Mouse (Mus musculus) spleen, adult 2 months (tissue): ENCODE results near the gene Camta1. TPM values are rescaled to one million over a fixed set of nuclear protein-coding genes. Genes with fewer than 3 reads are reported as not detected.

ENCODE experiments used
- DNase-seq, 2 experiments: peaks; one replicate each; pipeline versions ENCODE4 v3.0.0 to v3.0.0-alpha.2; 2012 to 2021; ENCODE audit warnings: low spot score in 2 of 2, low read depth in 1 of 2
- H3K27ac ChIP-seq: fragments of 200-500 bp; 2 replicates; pipeline ENCODE4 v1.5.1; 2012; ENCODE audit warnings: low read length, inconsistent platforms; ENCODE audit not compliant: insufficient read depth
- H3K27me3 ChIP-seq: fragments of 200-500 bp; 2 replicates; pipeline ENCODE4 v1.6.1; 2012; ENCODE audit warnings: mild to moderate bottlenecking, moderate library complexity, low read length, inconsistent platforms; ENCODE audit not compliant: control insufficient read depth, insufficient read depth
- H3K36me3 ChIP-seq: fragments of 200-500 bp; 2 replicates; pipeline ENCODE4 v1.6.1; 2012; ENCODE audit warnings: mild to moderate bottlenecking, low read length, inconsistent platforms; ENCODE audit not compliant: control insufficient read depth, insufficient read depth
- H3K4me1 ChIP-seq: fragments of 200-500 bp; 2 replicates; pipeline ENCODE4 v1.6.1; 2011; ENCODE audit warnings: inconsistent platforms; ENCODE audit not compliant: control insufficient read depth, insufficient read depth, insufficient read length
- H3K4me3 ChIP-seq: fragments of 200-500 bp; 2 replicates; pipeline ENCODE4 v1.5.1; 2011; ENCODE audit warnings: mild to moderate bottlenecking, inconsistent platforms; ENCODE audit not compliant: insufficient read depth, insufficient read length; ENCODE audit errors: extremely low read depth
- CTCF ChIP-seq: fragments of 200-500 bp; IDR thresholded peaks from 2 replicates; pipeline ENCODE4 v1.5.1; 2011; ENCODE audit warnings: mild to moderate bottlenecking, inconsistent platforms; ENCODE audit not compliant: insufficient read depth, insufficient read length, insufficient replicate concordance; ENCODE audit errors: extremely low read depth
- POLR2A ChIP-seq: fragments of 200-500 bp; IDR thresholded peaks from 2 replicates; pipeline ENCODE4 v1.6.1; 2011; ENCODE audit warnings: low read depth, low read length, inconsistent platforms
- WGBS: fragments of 180-500 bp; shearing (Covaris S2); methylation state at CpG from one replicate; pipeline ENCODE4 v1.1.7; 2018; 5-methylcytosine and 5-hydroxymethylcytosine counted together
- polyA plus RNA-seq: library from polyadenylated mRNA; depleted of rRNA; stranded (reverse); fragments of >200 nt; gene quantifications from 2 replicates; pipeline ENCODE4 v1.2.3, GENCODE M21; 2012

Camta1 gene
- polyA plus RNA-seq, 1 experiment = 7.7 TPM

GRCm38 (mm10) chr4:151817981-151818766 is 43.5 kb downstream of the Camta1 start:
- H3K36me3 ChIP-seq = no peaks in the 10 kb centered on the region
- H3K27me3 ChIP-seq = no peaks in the 10 kb centered on the region
- no peak overlapping the region for H3K4me3 ChIP-seq
- TF ChIP-seq CTCF (no peak), POLR2A (no peak)
- DNase-seq = no peak
- no peaks in the 10 kb centered on the region for H3K4me1 ChIP-seq
- 76% methylated on average over 3 of the region's 3 CpGs for WGBS
- no peak overlapping the region for H3K27ac ChIP-seq

- no peaks in the 10 kb centered on the region for H3K27me3 ChIP-seq
- WGBS = 91% methylated on average over 4 of the region's 4 CpGs
- no peak overlapping the region for H3K27ac ChIP-seq
- no peaks in the 10 kb centered on the region for H3K4me1 ChIP-seq
- H3K4me3 ChIP-seq = no peak overlapping the region
- no peaks in the 10 kb centered on the region for H3K36me3 ChIP-seq
- no peak for DNase-seq
- no peak for TF ChIP-seq CTCF
- TF ChIP-seq POLR2A = no peak
Observed at GRCm38 (mm10) chr4:151813711-151814110, 48.0 kb downstream of the Camta1 start.

GRCm38 (mm10) chr4:151805685-151806084 is 56.0 kb downstream of the Camta1 start:
- 84% methylated on average over 4 of the region's 4 CpGs for WGBS
- no peak overlapping the region for H3K4me3 ChIP-seq
- no peak for DNase-seq
- H3K4me1 ChIP-seq = peaks cover 2% of the 10 kb centered on the region
- TF ChIP-seq CTCF (no peak), POLR2A (no peak)
- no peak overlapping the region for H3K27ac ChIP-seq
- H3K36me3 ChIP-seq = no peaks in the 10 kb centered on the region
- no peaks in the 10 kb centered on the region for H3K27me3 ChIP-seq

DNA sequence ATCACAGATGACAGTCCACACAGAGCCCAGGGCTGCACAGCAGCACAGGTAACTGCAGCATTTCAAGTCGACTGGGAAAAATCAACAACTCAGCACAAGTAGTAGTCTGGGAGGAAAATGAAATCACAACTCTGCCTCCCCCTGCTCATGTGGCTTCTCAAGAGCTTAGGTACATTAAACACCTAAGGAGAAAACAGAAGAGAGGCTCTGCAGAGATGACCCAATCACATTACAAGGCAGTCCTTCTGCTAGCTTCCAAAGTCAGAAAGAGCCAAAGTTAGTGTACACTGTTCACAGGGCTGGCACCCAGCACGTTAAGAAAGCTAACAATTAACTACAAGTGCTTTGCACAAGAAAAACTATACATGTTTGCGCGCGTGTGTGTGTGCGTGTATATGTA is 56.6 kb downstream of the Camta1 start:
- Histone ChIP-seq H3K4me3 (no peak overlapping the region), H3K27me3 (no peaks in the 10 kb centered on the region), H3K27ac (no peak overlapping the region), H3K36me3 (no peaks in the 10 kb centered on the region), H3K4me1 (peaks cover 2% of the 10 kb centered on the region)
- WGBS = 89% methylated on average over 6 of the region's 6 CpGs
- DNase-seq = no peak
- TF ChIP-seq CTCF (no peak), POLR2A (no peak)

- H3K4me1 ChIP-seq = peaks cover 2% of the 10 kb centered on the region
- H3K27me3 ChIP-seq = no peaks in the 10 kb centered on the region
- no peak for DNase-seq
- no peaks in the 10 kb centered on the region for H3K36me3 ChIP-seq
- TF ChIP-seq CTCF (no peak), POLR2A (no peak)
- H3K4me3 ChIP-seq = no peak overlapping the region
- 90% methylated on average over 2 of the region's 2 CpGs for WGBS
- H3K27ac ChIP-seq = no peak overlapping the region
Observed at GRCm38 (mm10) chr4:151804208-151804607, 57.5 kb downstream of the Camta1 start.

GRCm38 (mm10) chr4:151798630-151799029 is 63.0 kb downstream of the Camta1 start:
- no peaks in the 10 kb centered on the region for H3K36me3 ChIP-seq
- TF ChIP-seq POLR2A = no peak
- TF ChIP-seq CTCF = no peak
- 92% methylated on average over 2 of the region's 2 CpGs for WGBS
- H3K27me3 ChIP-seq = no peaks in the 10 kb centered on the region
- H3K4me1 ChIP-seq = no peaks in the 10 kb centered on the region
- DNase-seq = no peak
- no peak overlapping the region for H3K4me3 ChIP-seq
- H3K27ac ChIP-seq = no peak overlapping the region

DNA sequence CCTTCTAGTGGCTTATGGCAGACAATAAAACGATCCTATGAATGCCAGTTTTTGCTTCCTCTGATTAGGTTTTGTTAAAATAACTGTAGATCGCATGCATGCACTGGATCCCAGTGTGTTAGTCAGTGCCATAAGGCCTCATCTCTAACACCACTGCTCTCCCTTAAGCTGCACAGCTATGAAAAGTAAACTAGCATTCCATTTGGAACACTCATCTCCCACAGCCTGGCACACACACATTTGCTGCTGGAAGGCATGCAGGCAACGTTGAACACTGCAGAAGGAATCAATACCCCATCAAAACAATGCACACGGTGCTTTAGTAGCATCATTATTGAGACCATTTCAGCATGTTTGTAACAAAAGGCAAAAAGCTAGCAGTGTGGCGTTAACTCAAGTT is 68.0 kb downstream of the Camta1 start:
- TF ChIP-seq POLR2A (no peak), CTCF (no peak)
- DNase-seq = no peak
- H3K4me1 ChIP-seq = no peaks in the 10 kb centered on the region
- no peak overlapping the region for H3K4me3 ChIP-seq
- no peak overlapping the region for H3K27ac ChIP-seq
- 90% methylated on average over 5 of the region's 5 CpGs for WGBS
- no peaks in the 10 kb centered on the region for H3K27me3 ChIP-seq
- H3K36me3 ChIP-seq = peaks cover 4% of the 10 kb centered on the region
